Mouse (Mus musculus) left cerebral cortex, adult 11 months (tissue): ENCODE data around the gene Gm10024.
"Not testable (repeated sequence)": the region's sequence is repeated elsewhere in the genome, so short reads cannot be mapped to it uniquely, and the experiment has no call there.

Source experiments
- DNase-seq: peaks from one replicate; pipeline ENCODE4 v3.0.0; 2022; ENCODE audit warnings: low spot score

Gene Gm10024

GRCm38 (mm10) chr10:77735928-77736327 lies 24.7 kb downstream of the Gm10024 start:
- DNase-seq = no peak

- no peak for DNase-seq
Measured at GRCm38 (mm10) chr10:77738929-77739328, 27.7 kb downstream of the Gm10024 start.

GRCm38 (mm10) chr10:77741924-77742688 lies 30.8 kb downstream of the Gm10024 start, which contains the start of gene Gm18596:
Gm18596 (minus strand) TSS chr10:77742638.
- DNase-seq = not testable (repeated sequence)

- DNase-seq = not testable (repeated sequence)
Measured at GRCm38 (mm10) chr10:77750686-77751085, 39.4 kb downstream of the Gm10024 start.

GRCm38 (mm10) chr10:77751254-77751653 lies 40.0 kb downstream of the Gm10024 start, which contains the start of gene Gm9736:
Gm9736 (minus strand) TSS chr10:77751354.
- DNase-seq = not testable (repeated sequence)

GRCm38 (mm10) chr10:77752312-77752711 lies 41.1 kb downstream of the Gm10024 start:
- DNase-seq = not testable (repeated sequence)

- DNase-seq = no peak
Measured at GRCm38 (mm10) chr10:77753448-77753847, 42.2 kb downstream of the Gm10024 start.

GRCm38 (mm10) chr10:77759582-77759981 lies 48.3 kb downstream of the Gm10024 start, which contains the start of gene Gm3233:
Gm3233 (minus strand) TSS chr10:77759682.
- DNase-seq = not testable (repeated sequence)
